Mouse (Mus musculus): Measurements from ENCODE around the gene Krt88.

DNA sequence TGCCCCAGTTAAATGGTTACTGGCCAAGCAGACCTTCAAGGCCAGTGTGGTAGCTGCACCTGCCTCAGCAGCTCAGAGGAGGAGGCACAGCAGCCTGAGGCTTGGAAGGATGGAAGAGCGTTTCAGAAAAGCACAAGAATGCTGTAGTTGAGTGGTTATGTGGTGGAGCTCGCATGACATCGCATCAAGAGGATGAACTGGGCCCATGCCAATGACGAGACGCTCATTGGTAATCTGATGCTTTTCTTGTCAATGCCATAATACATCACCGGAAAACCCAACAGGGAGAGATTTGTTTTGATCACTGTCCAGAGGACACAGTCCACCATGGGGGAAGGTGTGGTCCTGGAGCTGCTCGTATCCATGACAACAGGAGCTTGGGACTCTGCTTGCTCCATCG lies 47.7 kb downstream of the Krt88 start:
- TF ChIP-seq CTCF (IDR thresholded peaks at IDR 0.05; ENCODE audit: low read depth, low read length) (no peak), POLR2A (IDR thresholded peaks at IDR 0.05; ENCODE audit: extremely low read depth, insufficient read depth, low read length) (no peak)
